Mouse (Mus musculus) lung, embryonic 14.5 days (tissue): ENCODE measurements around the gene Smpx. TPM values are rescaled to one million over a fixed set of nuclear protein-coding genes. Genes with fewer than 3 reads are reported as not detected.

Experiments
- ATAC-seq: fragments of 200-750 bp; cut with Nextera tagmentation; 2 replicates; pipeline ENCODE4 v1.8.0; 2017; ENCODE audit warnings: mild to moderate bottlenecking, moderate TSS enrichment, moderate library complexity; ENCODE audit not compliant: insufficient read depth
- DNase-seq: peaks from one replicate; pipeline ENCODE4 v3.0.0-alpha.2; 2015
- H3K27ac ChIP-seq: fragments of 300-500 bp; sonication (generic); 2 replicates; pipeline ENCODE4 v1.5.1; 2014; ENCODE audit warnings: low read depth, mild to moderate bottlenecking, moderate library complexity
- H3K27me3 ChIP-seq: fragments of 300-500 bp; sonication (generic); 2 replicates; pipeline ENCODE4 v1.6.1; 2014; ENCODE audit warnings: low read length, control low read depth; ENCODE audit not compliant: insufficient read depth
- H3K36me3 ChIP-seq: fragments of 300-500 bp; sonication (generic); 2 replicates; pipeline ENCODE4 v1.6.1; 2014; ENCODE audit warnings: control low read depth; ENCODE audit not compliant: insufficient read depth
- H3K4me1 ChIP-seq: fragments of 300-500 bp; sonication (generic); 2 replicates; pipeline ENCODE4 v1.6.1; 2014; ENCODE audit warnings: antibody characterized with exemption, control low read depth; ENCODE audit not compliant: insufficient read depth
- H3K4me2 ChIP-seq: fragments of 300-500 bp; sonication (generic); 2 replicates; pipeline ENCODE4 v1.6.1; 2014; ENCODE audit warnings: mild to moderate bottlenecking
- H3K4me3 ChIP-seq: fragments of 300-500 bp; sonication (generic); 2 replicates; pipeline ENCODE4 v1.5.1; 2014; ENCODE audit warnings: low read depth, low read length
- H3K9ac ChIP-seq: fragments of 300-500 bp; sonication (generic); 2 replicates; pipeline ENCODE4 v1.6.1; 2014
- H3K9me3 ChIP-seq: fragments of 300-500 bp; sonication (generic); 2 replicates; pipeline ENCODE4 v1.6.1; 2016; ENCODE audit warnings: low read depth, low read length, control low read depth
- CTCF ChIP-seq: IDR thresholded peaks from 2 replicates; pipeline ENCODE4 v1.5.1; 2016; ENCODE audit warnings: antibody characterized with exemption, low read depth
- WGBS: fragments of 180-500 bp; shearing (Covaris S2); extraction: QIAGEN DNeasy Blood & Tissue Kit; methylation state at CpG from one replicate; pipeline ENCODE4 v1.1.7; 2014; 5-methylcytosine and 5-hydroxymethylcytosine counted together
- polyA plus RNA-seq: library from polyadenylated mRNA; unstranded; fragments of >200 nt; fragmentation: Nextera tagmentation; extraction: Ambion mirVana; gene quantifications from 2 replicates; pipeline ENCODE4 v1.2.1, GENCODE M21; 2014

The Smpx gene
- polyA plus RNA-seq = 33.0 and 35.3 TPM in 2 replicates

DNA sequence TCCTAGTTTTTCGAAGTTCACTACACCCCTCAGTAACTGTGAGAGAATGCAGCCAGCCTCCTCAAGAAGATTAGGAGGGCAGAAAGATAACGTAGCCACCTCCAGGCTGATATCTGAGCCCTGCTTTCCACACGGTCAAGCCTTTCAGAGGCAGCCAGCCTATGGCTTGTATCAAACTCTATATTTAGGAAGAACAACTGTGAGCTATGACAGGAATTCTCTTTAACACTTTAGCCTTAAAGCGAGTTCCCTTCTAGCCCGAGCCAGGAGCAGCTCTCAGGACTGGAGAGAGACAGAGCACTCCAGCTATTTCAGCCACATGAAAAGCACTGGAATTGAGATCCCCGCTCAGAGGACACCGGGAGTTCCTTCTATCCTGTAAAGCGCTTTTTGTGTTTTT is at the start of gene Smpx:
Smpx (plus strand) TSS at position 49 of the 400 bp plus-strand sequence.
- Histone ChIP-seq H3K36me3 (no peaks in the 10 kb centered on the region), H3K4me2 (0 out of 2 replicates have a peak within 1 kb of the TSS, but pooled peaks have one; percentile 32), H3K4me3 (no peak within 1 kb of the TSS; the same call in 1 of the 2 replicates), H3K27ac (peak within 1 kb of the TSS; percentile 12; the same call in 1 of the 2 replicates), H3K9me3 (no peaks in the 10 kb centered on the region), H3K4me1 (no peaks in the 10 kb centered on the region), H3K27me3 (no peaks in the 10 kb centered on the region), H3K9ac (no peak within 1 kb of the TSS)
- TF ChIP-seq CTCF = no peak
- 26% methylated on average over 8 of the region's 8 CpGs for WGBS
- ATAC-seq (peak; percentile 41; the same call in 1 of the 2 replicates), DNase-seq (peak; percentile 27)

DNA sequence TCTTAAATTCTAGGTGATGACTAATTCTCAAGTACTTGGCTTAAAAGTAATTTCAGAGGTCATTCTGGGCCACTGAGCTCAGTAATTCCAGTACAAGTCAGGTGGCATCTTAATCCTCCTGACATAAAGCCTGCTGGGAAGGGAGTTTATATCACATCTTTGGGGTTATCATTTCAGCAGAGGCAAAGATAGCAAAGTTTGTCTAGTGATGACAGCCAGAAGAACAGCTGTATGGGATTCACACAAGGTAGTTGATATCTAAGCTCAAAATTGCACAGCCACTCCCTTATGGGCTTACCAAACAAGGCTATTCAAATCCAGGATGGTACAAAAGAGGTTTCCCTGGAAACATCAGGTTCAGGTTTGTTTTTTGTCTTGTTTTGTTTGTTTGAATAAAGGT is 43.7 kb upstream of the Smpx start:
- ATAC-seq (no peak), DNase-seq (no peak)
- no peak overlapping the region for H3K9ac ChIP-seq
- H3K27ac ChIP-seq = no peak overlapping the region
- no peak for TF ChIP-seq CTCF
- H3K4me3 ChIP-seq = no peak overlapping the region
- no peaks in the 10 kb centered on the region for H3K36me3 ChIP-seq
- no peaks in the 10 kb centered on the region for H3K27me3 ChIP-seq
- H3K4me2 ChIP-seq = no peak overlapping the region
- H3K4me1 ChIP-seq = no peaks in the 10 kb centered on the region
- no peaks in the 10 kb centered on the region for H3K9me3 ChIP-seq

DNA sequence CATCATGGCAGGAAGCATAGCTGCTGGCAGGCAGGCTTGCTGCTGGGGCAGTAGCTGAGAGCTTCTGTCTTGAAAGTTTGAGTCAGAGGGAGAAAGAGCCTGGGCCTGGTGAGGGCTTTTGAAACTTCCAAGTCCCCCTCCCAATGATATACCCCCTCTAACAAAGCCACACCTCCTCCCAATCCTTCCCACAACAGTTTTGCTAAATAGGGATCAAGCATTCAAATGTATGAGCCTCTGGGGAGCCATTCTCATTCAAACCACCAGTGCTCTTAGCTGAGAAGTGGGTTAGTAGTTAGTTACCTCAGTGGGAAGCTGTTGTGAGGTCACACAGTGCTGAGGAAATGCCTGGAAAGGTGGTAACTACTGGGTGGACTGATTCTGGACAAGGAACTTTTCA is 41.4 kb upstream of the Smpx start:
- Histone ChIP-seq H3K27ac (no peak overlapping the region), H3K4me1 (no peaks in the 10 kb centered on the region), H3K4me2 (no peak overlapping the region), H3K27me3 (no peaks in the 10 kb centered on the region), H3K9ac (no peak overlapping the region), H3K4me3 (no peak overlapping the region), H3K36me3 (no peaks in the 10 kb centered on the region), H3K9me3 (no peaks in the 10 kb centered on the region)
- DNase-seq (no peak), ATAC-seq (no peak)
- TF ChIP-seq CTCF = no peak

DNA sequence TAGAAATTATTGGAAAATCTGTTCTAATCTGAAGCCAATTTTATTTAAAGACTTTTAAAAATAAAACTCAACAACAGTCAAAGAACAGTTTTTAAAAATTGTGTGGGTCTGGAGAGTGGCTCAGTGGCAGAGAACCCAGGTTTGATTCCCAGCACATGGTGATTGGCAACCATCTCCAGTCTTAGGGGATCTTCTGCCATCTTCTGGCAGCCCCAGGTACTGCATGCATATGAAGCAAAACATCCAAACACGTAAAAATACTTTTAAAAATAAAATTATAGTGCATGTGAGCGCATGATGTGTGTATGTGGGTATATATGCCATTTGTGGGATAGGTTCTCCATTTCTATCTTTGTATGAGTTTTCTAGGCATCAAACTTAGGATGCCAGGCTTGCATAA is 26.9 kb upstream of the Smpx start:
- H3K27ac ChIP-seq = no peak overlapping the region
- no peak overlapping the region for H3K9ac ChIP-seq
- no peaks in the 10 kb centered on the region for H3K4me1 ChIP-seq
- DNase-seq (no peak), ATAC-seq (no peak)
- H3K4me2 ChIP-seq = no peak overlapping the region
- WGBS = 83% methylated on average over 2 of the region's 2 CpGs
- H3K36me3 ChIP-seq = no peaks in the 10 kb centered on the region
- peak; percentile 26; the same call in 1 of the 2 replicates for TF ChIP-seq CTCF
- no peaks in the 10 kb centered on the region for H3K9me3 ChIP-seq
- no peak overlapping the region for H3K4me3 ChIP-seq
- no peaks in the 10 kb centered on the region for H3K27me3 ChIP-seq

DNA sequence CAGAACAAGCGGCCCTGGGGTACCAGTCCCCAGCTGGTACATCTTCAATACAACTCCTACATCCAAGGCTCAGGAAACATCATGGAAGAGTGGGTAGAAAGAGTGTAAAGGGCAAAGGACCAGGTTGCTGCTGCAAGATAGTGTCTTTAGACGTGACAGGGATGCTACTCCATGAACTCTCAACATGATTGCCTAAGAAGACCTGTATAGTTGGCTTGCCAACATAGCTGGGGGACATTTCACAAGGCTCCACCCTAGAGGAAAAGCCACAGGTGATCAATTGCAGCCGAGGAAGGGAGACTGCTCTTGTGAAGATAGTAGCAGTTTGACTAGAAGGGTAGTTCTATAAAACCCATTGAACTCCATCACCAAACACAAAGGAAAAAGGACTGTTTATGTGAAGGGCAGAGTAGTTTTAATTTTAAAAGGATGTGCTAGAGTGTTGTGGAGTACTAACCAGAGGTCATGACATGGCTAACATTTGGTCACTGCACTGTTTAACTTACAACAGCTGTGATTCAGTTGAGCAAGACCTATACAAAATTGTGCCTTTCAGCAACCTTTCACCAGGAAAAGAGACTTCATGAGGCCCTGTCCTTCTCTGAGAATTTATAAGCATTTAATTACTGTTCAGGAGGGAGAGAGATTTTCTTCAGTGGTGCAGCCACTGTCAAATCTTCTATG is 23.9 kb upstream of the Smpx start:
- no peak overlapping the region for H3K4me3 ChIP-seq
- no peak for TF ChIP-seq CTCF
- H3K27me3 ChIP-seq = no peaks in the 10 kb centered on the region
- no peaks in the 10 kb centered on the region for H3K36me3 ChIP-seq
- no peak for DNase-seq
- 75% methylated on average over 3 of the region's 3 CpGs for WGBS
- no peaks in the 10 kb centered on the region for H3K9me3 ChIP-seq
- H3K27ac ChIP-seq = no peak overlapping the region
- H3K4me1 ChIP-seq = no peaks in the 10 kb centered on the region
- ATAC-seq = no peak
- no peak overlapping the region for H3K4me2 ChIP-seq
- H3K9ac ChIP-seq = no peak overlapping the region

DNA sequence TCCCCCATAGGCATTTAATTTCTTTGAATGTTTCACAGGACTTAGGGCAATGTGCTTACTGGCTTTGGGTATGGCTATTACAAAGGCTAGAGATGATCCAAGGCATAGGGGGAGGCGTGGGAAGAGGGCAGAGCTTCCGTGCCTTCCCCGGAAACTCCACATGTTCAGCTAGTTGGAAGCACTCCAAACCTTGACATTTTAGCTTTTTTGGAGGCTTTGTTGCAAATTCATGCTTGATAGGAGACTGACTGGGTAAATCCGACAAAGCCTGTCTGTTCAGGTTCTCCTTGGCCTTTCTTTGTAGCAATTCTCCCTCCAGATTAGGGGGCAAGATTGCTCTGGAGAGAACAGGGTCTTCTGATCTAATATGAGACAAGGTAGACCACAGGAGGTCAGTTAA is 7.5 kb upstream of the Smpx start:
- H3K36me3 ChIP-seq = no peaks in the 10 kb centered on the region
- H3K27ac ChIP-seq = no peak overlapping the region
- H3K4me2 ChIP-seq = no peak overlapping the region
- no peaks in the 10 kb centered on the region for H3K27me3 ChIP-seq
- H3K9ac ChIP-seq = no peak overlapping the region
- TF ChIP-seq CTCF = no peak
- H3K9me3 ChIP-seq = no peaks in the 10 kb centered on the region
- DNase-seq = peak; percentile 22
- WGBS = 45% methylated on average over 4 of the region's 4 CpGs
- H3K4me1 ChIP-seq = no peaks in the 10 kb centered on the region
- no peak for ATAC-seq
- H3K4me3 ChIP-seq = no peak overlapping the region

DNA sequence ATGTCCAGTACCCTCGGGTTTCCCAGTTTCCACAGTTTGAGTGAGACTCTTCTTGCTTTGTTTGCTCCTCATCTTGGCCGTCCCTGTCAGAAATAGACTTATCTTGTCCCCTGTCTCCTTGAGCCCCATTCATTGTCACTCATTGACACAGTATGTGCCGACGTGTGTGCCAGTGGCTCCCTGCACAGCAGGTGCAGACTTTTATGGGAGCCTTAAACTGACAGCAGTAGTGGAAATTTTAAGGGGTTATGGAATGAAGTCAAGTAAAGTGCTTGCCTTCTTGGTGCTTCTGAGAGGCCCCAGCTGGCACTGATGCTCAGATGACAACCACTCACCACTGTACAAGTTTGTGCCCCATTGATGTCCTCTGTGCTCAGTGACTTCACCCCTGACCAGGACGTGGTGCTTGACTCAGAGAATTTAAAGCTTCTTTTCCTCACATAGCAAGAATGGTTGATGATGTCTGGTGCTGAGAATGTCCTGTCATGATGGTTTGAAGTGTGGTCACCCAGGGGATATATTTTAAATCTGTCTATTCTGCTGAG is 1.0 kb upstream of the Smpx start:
- DNase-seq (peak; percentile 49), ATAC-seq (peak; percentile 83)
- no peak overlapping the region for H3K27ac ChIP-seq
- no peak overlapping the region for H3K9ac ChIP-seq
- TF ChIP-seq CTCF = no peak
- H3K36me3 ChIP-seq = no peaks in the 10 kb centered on the region
- H3K9me3 ChIP-seq = no peaks in the 10 kb centered on the region
- H3K27me3 ChIP-seq = no peaks in the 10 kb centered on the region
- WGBS = 35% methylated on average over 5 of the region's 5 CpGs
- H3K4me1 ChIP-seq = no peaks in the 10 kb centered on the region
- H3K4me2 ChIP-seq = no peak overlapping the region
- H3K4me3 ChIP-seq = no peak overlapping the region
